Mouse (Mus musculus) lung, adult 2 months (tissue): ENCODE results near the gene Fcor.

ENCODE experiments used
- CTCF ChIP-seq: fragments of 200-500 bp; IDR thresholded peaks from 2 replicates; pipeline ENCODE4 v1.5.1; 2011; ENCODE audit warnings: mild to moderate bottlenecking, low read length, control low read depth; ENCODE audit not compliant: insufficient read depth
- POLR2A ChIP-seq: fragments of 200-500 bp; IDR thresholded peaks from 2 replicates; pipeline ENCODE4 v1.6.1; 2011; ENCODE audit warnings: low read depth, mild to moderate bottlenecking, control low read depth, low read length, borderline replicate concordance; ENCODE audit errors: extremely low read depth

- TF ChIP-seq CTCF (no peak), POLR2A (no peak)
These were observed 13.3 kb upstream of the Fcor start for GRCm38 (mm10) chr8:3685422-3685821.
